Mouse (Mus musculus) cerebellum, postnatal 25 days (tissue): ENCODE results near the gene Mrps23.

ENCODE experiments used
- DNase-seq, 2 experiments: peaks; one replicate each; pipeline ENCODE4 v3.0.0; 2021; ENCODE audit warnings: mixed read lengths in 2 of 2

Gene Mrps23

DNA sequence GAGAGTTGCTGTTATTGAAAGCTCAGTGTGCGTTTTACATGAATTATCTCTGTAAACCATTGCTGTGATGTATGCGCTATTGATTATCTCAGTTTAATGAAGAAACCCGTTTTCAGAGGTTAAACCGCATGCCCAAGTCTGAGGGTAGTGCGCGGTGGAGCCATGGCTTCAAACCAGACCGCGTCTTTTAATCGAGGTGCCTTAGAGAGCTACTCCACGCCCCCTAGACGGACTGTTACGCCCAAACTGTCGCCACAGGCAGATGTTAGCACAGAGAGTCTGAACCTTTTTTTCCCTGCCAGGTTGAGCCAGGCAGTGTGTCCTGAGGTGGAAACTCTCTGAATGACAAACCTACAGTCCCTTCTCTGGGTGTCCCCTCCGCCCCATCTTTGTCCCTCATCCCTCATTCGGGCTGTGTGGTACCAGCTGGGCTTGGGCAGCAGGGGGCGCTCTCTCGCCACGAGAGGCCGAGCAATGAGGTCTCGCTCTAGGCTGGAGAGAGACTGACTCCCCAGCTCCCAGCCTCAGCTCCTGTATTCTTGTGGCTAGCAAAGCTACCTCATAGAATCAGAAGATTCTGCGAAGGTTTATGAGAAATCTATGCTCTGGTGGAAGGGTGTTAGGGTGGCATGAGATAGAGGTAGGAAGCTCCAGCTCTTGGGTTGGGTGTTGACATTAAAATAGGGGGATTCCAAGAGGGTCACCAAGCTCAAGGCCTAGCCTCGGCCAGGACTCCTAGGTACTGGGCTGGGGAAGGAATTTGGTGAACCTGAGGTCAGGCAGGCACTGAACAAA is 48.0 kb downstream of the Mrps23 start:
- DNase-seq: peak; percentile 91 to 95

DNA sequence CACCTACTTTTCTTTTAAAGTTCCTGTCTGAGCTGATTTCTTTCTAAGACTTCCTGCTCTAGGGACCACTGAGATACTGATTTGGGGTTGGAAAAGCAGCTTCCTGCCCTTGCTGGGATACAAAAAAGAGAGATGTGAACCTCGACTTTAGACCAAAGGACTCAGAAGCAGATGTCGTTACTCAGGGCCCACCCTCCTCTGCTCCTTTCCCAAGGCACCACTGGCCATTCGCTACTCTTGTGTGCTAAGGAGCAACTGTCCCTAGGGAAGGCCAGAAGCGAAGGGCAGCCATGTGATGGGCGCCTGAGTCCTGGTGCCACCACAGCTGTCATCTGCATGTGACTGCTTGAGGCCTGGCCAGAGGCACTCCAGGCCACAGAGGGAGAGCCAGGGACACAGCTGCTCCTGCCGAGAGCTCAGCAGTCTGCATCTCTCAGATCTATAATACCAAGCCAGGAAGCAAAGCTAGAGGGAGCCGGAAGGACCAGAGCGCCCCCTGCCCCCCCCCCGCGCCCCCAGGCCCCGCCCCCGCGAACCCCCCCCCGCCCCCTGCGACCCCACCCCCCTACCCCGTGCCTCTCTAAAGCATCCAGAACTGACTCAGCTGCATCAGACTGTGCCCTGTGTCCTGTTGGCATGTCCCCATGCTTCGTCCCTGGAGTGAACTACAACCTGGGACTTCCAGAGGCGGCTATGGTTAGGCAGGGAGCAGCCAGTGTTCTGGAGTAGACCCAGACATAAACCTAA is 48.8 kb downstream of the Mrps23 start:
- peak in 1 of 2 experiments; percentile 33 for DNase-seq

DNA sequence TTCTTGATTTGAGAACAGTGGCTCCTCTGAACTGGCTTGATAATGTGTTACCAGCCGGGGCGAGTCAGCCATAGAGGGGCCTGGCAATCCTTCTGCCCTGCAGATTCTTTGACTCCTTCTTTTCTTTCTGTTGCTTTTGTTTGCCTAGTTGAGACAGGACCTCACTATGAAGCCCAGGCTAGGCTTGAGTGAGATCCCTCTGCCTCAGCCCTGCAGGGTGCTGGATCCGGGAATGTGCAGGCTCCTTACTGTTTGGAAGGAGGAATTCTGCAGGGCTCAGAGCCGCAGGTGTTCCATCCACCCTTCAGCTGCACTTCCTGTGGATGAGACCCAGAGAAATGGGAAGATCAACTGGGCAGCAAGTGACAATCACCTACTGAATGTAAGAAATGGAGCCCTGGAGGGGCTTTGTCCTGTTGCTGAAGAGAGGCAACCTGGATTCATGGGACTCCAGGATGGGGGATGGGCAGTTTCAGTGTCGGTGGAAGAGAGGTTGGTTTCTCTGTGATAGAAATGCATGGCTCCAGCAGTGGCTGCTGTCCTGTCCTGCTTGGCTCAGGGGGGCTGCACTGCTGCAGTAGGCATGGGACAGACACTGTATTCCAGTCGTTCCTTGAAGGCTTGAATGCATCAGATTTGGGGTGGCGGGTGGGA is 49.5 kb downstream of the Mrps23 start:
- DNase-seq: no peak

- no peak for DNase-seq
Measured at GRCm38 (mm10) chr11:88257700-88258099, 53.5 kb downstream of the Mrps23 start.

DNA sequence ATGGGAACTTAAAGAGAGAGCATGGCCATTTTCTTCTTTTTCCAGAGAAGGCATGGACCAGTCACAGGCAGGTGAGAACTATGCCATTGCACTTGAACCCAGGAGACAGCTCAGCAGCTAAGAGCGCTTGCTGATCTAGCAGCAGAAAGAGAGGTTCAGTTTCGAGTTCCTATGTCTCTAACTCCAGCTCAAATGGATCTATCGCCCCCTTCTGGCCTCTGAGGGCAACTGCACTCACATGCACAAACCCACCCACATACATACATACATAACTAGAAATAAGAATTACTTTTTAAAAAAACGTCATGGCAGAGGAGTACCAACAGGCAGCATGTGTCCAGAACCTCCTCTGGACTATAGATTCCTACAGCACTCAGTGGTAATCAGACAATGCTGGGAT is 54.0 kb downstream of the Mrps23 start:
- DNase-seq: no peak

DNA sequence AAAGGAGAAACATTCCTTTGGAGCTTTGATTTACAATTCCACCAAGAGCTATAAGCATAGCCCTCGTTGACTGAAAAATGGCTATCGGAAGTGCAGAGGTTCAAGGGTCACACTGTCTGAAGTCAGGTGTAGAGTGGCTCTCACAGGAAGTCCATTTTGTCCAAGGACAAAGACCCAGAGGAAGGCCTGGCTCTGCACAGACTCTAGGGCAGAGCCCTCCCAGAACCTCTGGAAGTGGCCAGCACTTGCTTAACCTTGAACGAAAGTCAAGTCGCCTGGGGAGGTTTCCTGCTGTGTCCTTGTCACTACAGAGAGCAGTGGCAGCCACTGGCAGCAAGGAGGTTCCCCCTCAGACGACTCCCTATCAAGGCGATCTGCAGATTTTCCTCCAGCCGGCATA is 56.3 kb downstream of the Mrps23 start:
- no peak for DNase-seq
